Mouse (Mus musculus) telencephalon, adult 2 months (tissue): ENCODE results near the gene Procr.

Experiments
- DNase-seq: peaks from one replicate; pipeline ENCODE4 v3.0.0-alpha.2; 2011; ENCODE audit warnings: low read depth, low spot score

Gene Procr

GRCm38 (mm10) chr2:155804053-155804452 is 53.1 kb downstream of the Procr start:
- DNase-seq, result no peak
